Mouse (Mus musculus): ENCODE results near the gene Hsfy2.

Hsfy2 gene

GRCm38 (mm10) chr1:56637335-56637734, at the start of gene Hsfy2:
Hsfy2 (minus strand) TSS chr1:56637435.
- TF ChIP-seq CTCF (conservative IDR thresholded peaks at IDR 0.05; ENCODE audit: low read length) (no peak), POU5F1 (IDR thresholded peaks at IDR 0.05; ENCODE audit: borderline replicate concordance, low read length) (no peak), NANOG (IDR thresholded peaks at IDR 0.05; ENCODE audit: borderline replicate concordance, low read length) (no peak)
- Histone ChIP-seq H3K36me3 (ENCODE audit: insufficient read depth, low read length) (no peaks in the 10 kb centered on the region), H3K9me3 (ENCODE audit: low read length) (no peaks in the 10 kb centered on the region), H3K4me1 (replicated peaks; ENCODE audit: low read depth, low read length) (no peaks in the 10 kb centered on the region), H3K27me3 (ENCODE audit: insufficient read depth, low read length) (no peaks in the 10 kb centered on the region), H3K4me3 (replicated peaks; ENCODE audit: low read length) (no peak within 1 kb of the TSS)

GRCm38 (mm10) chr1:56685053-56685557, 47.9 kb upstream of the Hsfy2 start:
- peaks cover 19% of the 10 kb centered on the region for H3K4me1 ChIP-seq (replicated peaks; ENCODE audit: low read depth, low read length)
- H3K36me3 ChIP-seq (ENCODE audit: insufficient read depth, low read length): no peaks in the 10 kb centered on the region
- peaks cover 4% of the 10 kb centered on the region for H3K9me3 ChIP-seq (ENCODE audit: low read length)
- TF ChIP-seq NANOG (IDR thresholded peaks at IDR 0.05; ENCODE audit: borderline replicate concordance, low read length) (no peak), CTCF (conservative IDR thresholded peaks at IDR 0.05; ENCODE audit: low read length) (no peak)
- no peak overlapping the region for H3K4me3 ChIP-seq (replicated peaks; ENCODE audit: low read length)
- H3K27me3 ChIP-seq (ENCODE audit: insufficient read depth, low read length): no peaks in the 10 kb centered on the region

DNA sequence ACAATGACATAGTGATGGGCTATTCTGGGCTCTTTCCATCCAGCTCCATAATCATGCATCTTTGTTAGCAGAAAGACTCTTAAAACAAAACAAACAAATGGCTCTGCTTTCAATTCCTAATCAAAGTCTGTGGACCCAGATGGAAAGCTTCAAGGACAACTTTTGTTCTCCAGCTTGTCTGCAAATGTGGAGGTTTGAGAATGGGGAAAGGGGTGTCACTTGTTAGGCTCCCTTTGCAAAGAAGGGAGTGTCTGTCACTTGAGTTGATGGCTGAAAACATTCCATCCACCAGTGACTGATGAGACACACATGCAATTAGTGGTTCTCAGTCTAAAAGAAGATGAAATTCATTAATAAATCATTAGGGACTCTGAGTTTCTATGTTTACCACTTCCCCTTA, 47.3 kb upstream of the Hsfy2 start:
- Histone ChIP-seq H3K27me3 (ENCODE audit: insufficient read depth, low read length) (no peaks in the 10 kb centered on the region), H3K4me1 (replicated peaks; ENCODE audit: low read depth, low read length) (peaks cover 19% of the 10 kb centered on the region), H3K36me3 (ENCODE audit: insufficient read depth, low read length) (no peaks in the 10 kb centered on the region), H3K4me3 (replicated peaks; ENCODE audit: low read length) (no peak overlapping the region), H3K9me3 (ENCODE audit: low read length) (peaks cover 4% of the 10 kb centered on the region)
- TF ChIP-seq NANOG (IDR thresholded peaks at IDR 0.05; ENCODE audit: borderline replicate concordance, low read length) (peak; percentile 89), POU5F1 (IDR thresholded peaks at IDR 0.05; ENCODE audit: borderline replicate concordance, low read length) (no peak)

- H3K36me3 ChIP-seq (ENCODE audit: insufficient read depth, low read length): no peaks in the 10 kb centered on the region
- TF ChIP-seq CTCF (conservative IDR thresholded peaks at IDR 0.05; ENCODE audit: low read length): no peak
- no peak for TF ChIP-seq NANOG (IDR thresholded peaks at IDR 0.05; ENCODE audit: borderline replicate concordance, low read length)
- TF ChIP-seq POU5F1 (IDR thresholded peaks at IDR 0.05; ENCODE audit: borderline replicate concordance, low read length): no peak
Measured at GRCm38 (mm10) chr1:56681258-56681657, 44.0 kb upstream of the Hsfy2 start.

DNA sequence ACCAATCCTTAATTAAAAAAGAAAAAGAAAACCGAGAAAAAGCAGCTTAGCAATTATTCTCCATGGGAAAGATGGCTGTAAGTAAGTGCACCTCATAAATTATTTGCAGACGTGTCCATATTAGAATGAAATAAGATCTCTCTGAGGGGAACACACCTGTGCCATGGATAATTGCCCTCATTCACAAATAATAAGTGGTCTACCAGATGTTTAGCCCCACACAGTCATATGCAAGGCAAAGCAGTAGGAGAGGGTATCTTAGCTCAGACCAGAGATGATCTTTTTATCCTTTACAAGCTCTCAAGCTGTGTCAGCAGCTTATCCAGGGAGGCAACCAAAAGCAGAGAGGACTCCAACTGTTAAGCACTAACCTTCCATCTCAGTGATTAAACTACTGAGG, 38.0 kb upstream of the Hsfy2 start:
- TF ChIP-seq CTCF (conservative IDR thresholded peaks at IDR 0.05; ENCODE audit: low read length): no peak
- no peak for TF ChIP-seq POU5F1 (IDR thresholded peaks at IDR 0.05; ENCODE audit: borderline replicate concordance, low read length)
- no peak for TF ChIP-seq NANOG (IDR thresholded peaks at IDR 0.05; ENCODE audit: borderline replicate concordance, low read length)
- no peaks in the 10 kb centered on the region for H3K9me3 ChIP-seq (ENCODE audit: low read length)
- H3K4me3 ChIP-seq (replicated peaks; ENCODE audit: low read length): no peak overlapping the region
- 0 out of 2 replicates have a peak, but pooled peaks cover 3% of the 10 kb centered on the region for H3K4me1 ChIP-seq (replicated peaks; ENCODE audit: low read depth, low read length)
- H3K27me3 ChIP-seq (ENCODE audit: insufficient read depth, low read length): no peaks in the 10 kb centered on the region
- no peaks in the 10 kb centered on the region for H3K36me3 ChIP-seq (ENCODE audit: insufficient read depth, low read length)

More at GRCm38 (mm10) chr1:56681258-56681657, 44.0 kb upstream of the Hsfy2 start:
- Histone ChIP-seq H3K4me1 (replicated peaks; ENCODE audit: low read depth, low read length) (peaks cover 16% of the 10 kb centered on the region), H3K4me3 (replicated peaks; ENCODE audit: low read length) (no peak overlapping the region), H3K27me3 (ENCODE audit: insufficient read depth, low read length) (no peaks in the 10 kb centered on the region), H3K9me3 (ENCODE audit: low read length) (no peaks in the 10 kb centered on the region)

- no peaks in the 10 kb centered on the region for H3K36me3 ChIP-seq (ENCODE audit: insufficient read depth, low read length)
- H3K27me3 ChIP-seq (ENCODE audit: insufficient read depth, low read length): no peaks in the 10 kb centered on the region
- H3K9me3 ChIP-seq (ENCODE audit: low read length): no peaks in the 10 kb centered on the region
- H3K4me1 ChIP-seq (replicated peaks; ENCODE audit: low read depth, low read length): 0 out of 2 replicates have a peak, but pooled peaks cover 3% of the 10 kb centered on the region
- no peak overlapping the region for H3K4me3 ChIP-seq (replicated peaks; ENCODE audit: low read length)
- TF ChIP-seq NANOG (IDR thresholded peaks at IDR 0.05; ENCODE audit: borderline replicate concordance, low read length) (no peak), CTCF (conservative IDR thresholded peaks at IDR 0.05; ENCODE audit: low read length) (no peak), POU5F1 (IDR thresholded peaks at IDR 0.05; ENCODE audit: borderline replicate concordance, low read length) (no peak)
Measured at GRCm38 (mm10) chr1:56674601-56675000, 37.4 kb upstream of the Hsfy2 start.

GRCm38 (mm10) chr1:56671241-56671945, 34.2 kb upstream of the Hsfy2 start:
- H3K9me3 ChIP-seq (ENCODE audit: low read length): no peaks in the 10 kb centered on the region
- TF ChIP-seq CTCF (conservative IDR thresholded peaks at IDR 0.05; ENCODE audit: low read length) (no peak), NANOG (IDR thresholded peaks at IDR 0.05; ENCODE audit: borderline replicate concordance, low read length) (no peak), POU5F1 (IDR thresholded peaks at IDR 0.05; ENCODE audit: borderline replicate concordance, low read length) (no peak)

GRCm38 (mm10) chr1:56670509-56670908, 33.3 kb upstream of the Hsfy2 start:
- H3K4me3 ChIP-seq (replicated peaks; ENCODE audit: low read length): no peak overlapping the region
- 0 out of 2 replicates have a peak, but pooled peaks cover 5% of the 10 kb centered on the region for H3K4me1 ChIP-seq (replicated peaks; ENCODE audit: low read depth, low read length)
- no peaks in the 10 kb centered on the region for H3K36me3 ChIP-seq (ENCODE audit: insufficient read depth, low read length)
- TF ChIP-seq CTCF (conservative IDR thresholded peaks at IDR 0.05; ENCODE audit: low read length): no peak
- no peaks in the 10 kb centered on the region for H3K9me3 ChIP-seq (ENCODE audit: low read length)
- no peaks in the 10 kb centered on the region for H3K27me3 ChIP-seq (ENCODE audit: insufficient read depth, low read length)

More at GRCm38 (mm10) chr1:56671241-56671945, 34.2 kb upstream of the Hsfy2 start:
- Histone ChIP-seq H3K36me3 (ENCODE audit: insufficient read depth, low read length) (no peaks in the 10 kb centered on the region), H3K27me3 (ENCODE audit: insufficient read depth, low read length) (no peaks in the 10 kb centered on the region), H3K4me3 (replicated peaks; ENCODE audit: low read length) (no peak overlapping the region), H3K4me1 (replicated peaks; ENCODE audit: low read depth, low read length) (0 out of 2 replicates have a peak, but pooled peaks cover 5% of the 10 kb centered on the region)

DNA sequence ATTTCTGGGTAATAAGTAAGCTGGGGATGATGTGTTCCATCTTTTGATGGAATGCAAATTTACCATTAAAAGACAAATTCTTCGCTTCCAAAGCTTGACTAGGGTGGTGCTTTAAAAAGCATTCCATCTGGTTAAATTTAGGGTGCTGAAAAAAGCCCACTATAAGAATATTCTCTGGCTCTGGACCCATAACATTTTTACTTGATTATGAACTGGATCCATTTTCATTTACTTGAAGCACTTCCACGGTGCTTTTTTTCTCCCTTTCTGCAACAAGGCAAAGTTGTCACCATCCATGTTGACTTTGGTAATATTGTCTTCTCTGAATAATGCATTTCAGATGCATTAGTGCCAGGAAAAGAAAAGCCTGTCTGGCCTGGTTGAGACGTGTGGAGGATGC, 27.4 kb upstream of the Hsfy2 start:
- no peaks in the 10 kb centered on the region for H3K27me3 ChIP-seq (ENCODE audit: insufficient read depth, low read length)
- H3K4me1 ChIP-seq (replicated peaks; ENCODE audit: low read depth, low read length): 0 out of 2 replicates have a peak, but pooled peaks cover 3% of the 10 kb centered on the region
- H3K9me3 ChIP-seq (ENCODE audit: low read length): no peaks in the 10 kb centered on the region
- H3K36me3 ChIP-seq (ENCODE audit: insufficient read depth, low read length): no peaks in the 10 kb centered on the region
- TF ChIP-seq NANOG (IDR thresholded peaks at IDR 0.05; ENCODE audit: borderline replicate concordance, low read length) (no peak), POU5F1 (IDR thresholded peaks at IDR 0.05; ENCODE audit: borderline replicate concordance, low read length) (no peak), CTCF (conservative IDR thresholded peaks at IDR 0.05; ENCODE audit: low read length) (no peak)
- H3K4me3 ChIP-seq (replicated peaks; ENCODE audit: low read length): no peak overlapping the region
